Mouse (Mus musculus): ENCODE results near the gene Traip. TPM values are rescaled to one million over a fixed set of nuclear protein-coding genes. Genes with fewer than 3 reads are reported as not detected.

The Traip gene
- total and polyA plus RNA-seq, 2 experiments from 2014 or later = 11.0 to 11.2 TPM

DNA sequence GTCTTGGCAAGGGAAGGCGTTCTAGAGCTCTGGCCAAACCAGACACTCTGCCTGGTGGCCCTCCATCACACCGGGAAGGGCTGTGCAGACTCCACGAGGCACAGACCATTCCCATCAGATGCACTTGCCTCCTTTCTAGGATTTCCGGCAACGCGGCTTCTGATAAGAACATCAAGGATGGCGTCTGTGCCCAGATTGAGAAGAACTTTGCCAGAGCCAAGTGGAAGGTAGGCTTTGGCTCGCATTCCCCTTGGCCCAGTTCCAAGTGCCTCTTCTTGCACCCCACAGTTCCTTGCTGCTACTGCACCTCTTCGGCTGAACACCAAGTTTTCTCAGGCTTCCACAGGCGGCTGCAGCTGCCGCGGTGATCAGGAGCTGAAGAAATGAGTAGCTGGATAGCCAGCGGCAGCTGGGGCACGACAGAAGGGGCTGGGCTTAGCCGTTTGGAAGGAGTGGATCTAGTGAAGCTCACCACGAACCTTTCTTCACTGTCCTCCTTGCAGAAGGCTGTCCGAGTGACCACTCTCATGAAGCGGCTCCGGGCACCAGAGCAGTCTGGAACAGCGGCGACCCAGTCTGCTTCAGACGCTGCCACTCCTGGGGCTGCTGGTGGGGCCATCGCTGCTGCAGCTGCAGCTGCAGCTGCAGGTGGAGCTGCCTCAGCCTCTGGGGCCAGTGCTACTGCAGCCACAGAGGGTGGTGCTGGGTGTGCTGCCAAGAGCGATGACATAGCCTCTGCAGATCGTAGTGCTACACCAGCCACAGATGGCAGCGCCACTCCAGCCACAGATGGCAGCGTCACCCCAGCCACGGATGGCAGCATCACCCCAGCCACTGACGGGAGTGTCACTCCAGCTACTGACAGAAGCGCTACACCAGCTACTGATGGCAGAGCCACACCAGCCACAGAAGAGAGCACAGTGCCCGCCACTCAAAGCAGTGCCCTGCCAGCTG lies 2.4 kb upstream of the Traip start:
- H3K4me2 ChIP-seq (ENCODE audit: low read depth) = no peak overlapping the region
- H3K27ac ChIP-seq (ENCODE audit: low read depth, low read length) = no peak overlapping the region
- DNase-seq = no peak
- ATAC-seq = no peak
- H3K4me1 ChIP-seq (ENCODE audit: insufficient read depth) = no peaks in the 10 kb centered on the region
- peaks cover 25% of the 10 kb centered on the region for H3K36me3 ChIP-seq (ENCODE audit: insufficient read depth)
- no peaks in the 10 kb centered on the region for H3K27me3 ChIP-seq (ENCODE audit: insufficient read depth, low read length)
- no peaks in the 10 kb centered on the region for H3K9me3 ChIP-seq (ENCODE audit: low read length)
- H3K4me3 ChIP-seq (ENCODE audit: low read depth, low read length) = no peak overlapping the region
- no peak for TF ChIP-seq CTCF (IDR thresholded peaks at IDR 0.05; ENCODE audit: low read depth)
- WGBS = 85% methylated on average over 31 of the region's 31 CpGs
- no peak overlapping the region for H3K9ac ChIP-seq

GRCm38 (mm10) chr9:107949184-107949921 lies 583 bp upstream of the Traip start:
- no peaks in the 10 kb centered on the region for H3K27me3 ChIP-seq (ENCODE audit: insufficient read depth, low read length)
- H3K9ac ChIP-seq = no peak overlapping the region
- no peaks in the 10 kb centered on the region for H3K9me3 ChIP-seq (ENCODE audit: low read length)
- H3K4me2 ChIP-seq (ENCODE audit: low read depth) = no peak overlapping the region
- no peak for TF ChIP-seq CTCF (IDR thresholded peaks at IDR 0.05; ENCODE audit: low read depth)
- no peak overlapping the region for H3K4me3 ChIP-seq (ENCODE audit: low read depth, low read length)
- DNase-seq (no peak), ATAC-seq (no peak)
- no peak overlapping the region for H3K27ac ChIP-seq (ENCODE audit: low read depth, low read length)
- WGBS = 82% methylated on average over 13 of the region's 13 CpGs
- peaks cover 25% of the 10 kb centered on the region for H3K36me3 ChIP-seq (ENCODE audit: insufficient read depth)
- H3K4me1 ChIP-seq (ENCODE audit: insufficient read depth) = no peaks in the 10 kb centered on the region

GRCm38 (mm10) chr9:107950460-107951355 lies 772 bp downstream of the Traip start:
- H3K4me1 ChIP-seq (ENCODE audit: insufficient read depth) = no peaks in the 10 kb centered on the region
- no peaks in the 10 kb centered on the region for H3K9me3 ChIP-seq (ENCODE audit: low read length)
- peak overlapping the region; percentile 79 for H3K4me2 ChIP-seq (ENCODE audit: low read depth)
- TF ChIP-seq CTCF (IDR thresholded peaks at IDR 0.05; ENCODE audit: low read depth) = no peak
- peak overlapping the region; percentile 78 for H3K27ac ChIP-seq (ENCODE audit: low read depth, low read length)
- H3K36me3 ChIP-seq (ENCODE audit: insufficient read depth) = peaks cover 25% of the 10 kb centered on the region
- DNase-seq = peak; percentile 95
- 14% methylated on average over 45 of the region's 45 CpGs for WGBS
- H3K27me3 ChIP-seq (ENCODE audit: insufficient read depth, low read length) = no peaks in the 10 kb centered on the region
- peak overlapping the region; percentile 54 for H3K4me3 ChIP-seq (ENCODE audit: low read depth, low read length)
- ATAC-seq = peak; percentile 100
- H3K9ac ChIP-seq = peak overlapping the region; percentile 60

DNA sequence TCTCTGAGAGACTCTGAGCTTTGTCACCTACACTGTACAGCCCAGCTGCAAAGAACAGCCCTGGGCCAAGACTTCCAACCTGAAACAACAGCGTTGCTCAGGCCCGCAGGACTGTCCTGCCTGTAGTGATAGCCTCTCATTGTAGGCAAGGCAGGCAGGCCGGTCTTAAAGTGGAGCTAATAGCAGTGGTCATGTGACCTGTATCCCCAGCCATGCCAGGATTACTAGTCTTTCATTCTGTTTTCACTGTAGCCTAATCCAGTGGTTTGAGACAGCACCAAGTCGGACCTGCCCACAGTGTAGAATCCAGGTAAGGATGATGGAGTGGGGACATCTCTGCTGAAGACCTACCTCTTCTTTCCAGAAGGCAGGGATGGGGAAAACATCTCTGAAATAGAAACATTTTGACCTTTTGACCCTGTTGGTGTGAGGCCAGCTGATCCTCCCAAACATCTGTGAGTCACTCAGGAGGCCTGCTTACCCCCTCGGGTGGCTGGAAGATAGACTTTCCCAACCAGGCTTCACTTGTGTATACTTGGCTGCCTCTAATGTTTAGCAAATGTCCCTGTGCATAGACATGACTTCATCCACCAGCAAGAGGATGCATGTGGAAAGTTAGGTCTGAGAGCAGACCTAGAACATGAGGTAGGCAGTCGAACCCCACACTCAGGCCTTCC lies 5.8 kb downstream of the Traip start:
- TF ChIP-seq CTCF (IDR thresholded peaks at IDR 0.05; ENCODE audit: low read depth) = no peak
- no peaks in the 10 kb centered on the region for H3K27me3 ChIP-seq (ENCODE audit: insufficient read depth, low read length)
- no peak overlapping the region for H3K4me3 ChIP-seq (ENCODE audit: low read depth, low read length)
- DNase-seq (no peak), ATAC-seq (no peak)
- WGBS = 89% methylated on average over 6 of the region's 6 CpGs
- H3K4me2 ChIP-seq (ENCODE audit: low read depth) = no peak overlapping the region
- H3K27ac ChIP-seq (ENCODE audit: low read depth, low read length) = no peak overlapping the region
- H3K9me3 ChIP-seq (ENCODE audit: low read length) = no peaks in the 10 kb centered on the region
- H3K4me1 ChIP-seq (ENCODE audit: insufficient read depth) = 0 out of 2 replicates have a peak, but pooled peaks cover 4% of the 10 kb centered on the region
- H3K9ac ChIP-seq = no peak overlapping the region
- H3K36me3 ChIP-seq (ENCODE audit: insufficient read depth) = peaks cover 10% of the 10 kb centered on the region

DNA sequence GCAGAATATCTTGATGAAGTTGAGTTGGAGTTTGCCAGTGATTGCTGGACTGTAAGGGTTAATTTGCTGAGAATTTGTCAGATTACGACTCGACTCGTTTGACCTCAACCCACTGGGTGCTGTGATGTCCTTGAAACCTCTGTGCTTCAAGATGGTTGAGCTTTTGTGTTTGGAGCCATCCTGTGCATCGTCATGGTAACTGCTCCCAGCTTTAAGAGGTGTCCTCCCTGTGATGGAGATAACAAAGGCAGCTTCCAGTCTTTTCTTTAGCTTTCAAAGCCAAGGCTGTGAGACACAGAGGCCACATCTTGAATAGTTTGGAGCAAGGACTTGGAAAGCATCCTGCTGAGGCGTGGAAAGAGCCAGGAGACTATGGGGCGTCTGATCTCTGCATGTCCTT lies 7.2 kb downstream of the Traip start:
- no peak for TF ChIP-seq CTCF (IDR thresholded peaks at IDR 0.05; ENCODE audit: low read depth)
- no peak overlapping the region for H3K4me3 ChIP-seq (ENCODE audit: low read depth, low read length)
- peaks cover 17% of the 10 kb centered on the region for H3K4me1 ChIP-seq (ENCODE audit: insufficient read depth)
- H3K9me3 ChIP-seq (ENCODE audit: low read length) = no peaks in the 10 kb centered on the region
- H3K36me3 ChIP-seq (ENCODE audit: insufficient read depth) = peaks cover 10% of the 10 kb centered on the region
- ATAC-seq (no peak), DNase-seq (no peak)
- WGBS = 37% methylated on average over 6 of the region's 6 CpGs
- no peaks in the 10 kb centered on the region for H3K27me3 ChIP-seq (ENCODE audit: insufficient read depth, low read length)
- no peak overlapping the region for H3K27ac ChIP-seq (ENCODE audit: low read depth, low read length)
- no peak overlapping the region for H3K4me2 ChIP-seq (ENCODE audit: low read depth)
- H3K9ac ChIP-seq = no peak overlapping the region

GRCm38 (mm10) chr9:107959896-107960295 lies 10.0 kb downstream of the Traip start:
- ATAC-seq (no peak), DNase-seq (no peak)
- WGBS = 66% methylated on average over 6 of the region's 6 CpGs
- H3K9me3 ChIP-seq (ENCODE audit: low read length) = no peaks in the 10 kb centered on the region
- no peak overlapping the region for H3K4me2 ChIP-seq (ENCODE audit: low read depth)
- no peak overlapping the region for H3K4me3 ChIP-seq (ENCODE audit: low read depth, low read length)
- H3K27ac ChIP-seq (ENCODE audit: low read depth, low read length) = 0 out of 2 replicates have a peak overlapping the region, but pooled peaks have one; percentile 84
- peaks cover 13% of the 10 kb centered on the region for H3K36me3 ChIP-seq (ENCODE audit: insufficient read depth)
- H3K4me1 ChIP-seq (ENCODE audit: insufficient read depth) = peaks cover 17% of the 10 kb centered on the region
- no peak overlapping the region for H3K9ac ChIP-seq
- H3K27me3 ChIP-seq (ENCODE audit: insufficient read depth, low read length) = no peaks in the 10 kb centered on the region
- no peak for TF ChIP-seq CTCF (IDR thresholded peaks at IDR 0.05; ENCODE audit: low read depth)
